Mouse (Mus musculus): ENCODE measurements at regions not wholly inside any gene's neighbourhood (a gene's known extent, or its start where the extent isn't known, plus 50 kb on each side); places are given as distances from the start of the nearest gene placed in this dataset.
A peak's percentile ranks its signal among the peaks of the same experiment; 100 is the strongest.

- no peak for TF ChIP-seq POLR2A (IDR thresholded peaks at IDR 0.05; ENCODE audit: borderline replicate concordance, insufficient read depth, low read length)
- no peak for TF ChIP-seq CTCF (IDR thresholded peaks at IDR 0.05; ENCODE audit: borderline replicate concordance, insufficient read depth, low read depth, low read length)
- 69% methylated on average over 3 of the region's 3 CpGs for WGBS
- no peaks in the 10 kb centered on the region for H3K4me1 ChIP-seq (ENCODE audit: control insufficient read depth, insufficient read depth, low read length)
- no peak overlapping the region for H3K27ac ChIP-seq (ENCODE audit: insufficient read depth, low read length)
- H3K4me3 ChIP-seq (replicated peaks; ENCODE audit: insufficient read depth, low read depth, low read length), result no peak overlapping the region
- H3K27me3 ChIP-seq (ENCODE audit: control insufficient read depth, insufficient read depth, low read length), result no peaks in the 10 kb centered on the region
- no peak for DNase-seq
These were observed 1209.8 kb downstream of the Olfm4 start for GRCm38 (mm10) chr14:81193689-81194088.

GRCm38 (mm10) chr14:81195657-81196353 lies 1211.9 kb downstream of the Olfm4 start:
- Histone ChIP-seq H3K27me3 (ENCODE audit: control insufficient read depth, insufficient read depth, low read length) (no peaks in the 10 kb centered on the region), H3K4me1 (ENCODE audit: control insufficient read depth, insufficient read depth, low read length) (no peaks in the 10 kb centered on the region), H3K4me3 (replicated peaks; ENCODE audit: insufficient read depth, low read depth, low read length) (no peak overlapping the region), H3K27ac (ENCODE audit: insufficient read depth, low read length) (no peak overlapping the region)
- whole genome bisulfite sequencing, result 51% methylated on average over 1 of the region's 1 CpGs
- DNase-seq, result peak in 1 of 2 experiments; percentile 30
- TF ChIP-seq CTCF (IDR thresholded peaks at IDR 0.05; ENCODE audit: borderline replicate concordance, insufficient read depth, low read depth, low read length), result no peak
- no peak for TF ChIP-seq POLR2A (IDR thresholded peaks at IDR 0.05; ENCODE audit: borderline replicate concordance, insufficient read depth, low read length)

All from cerebellum, adult 2 months (tissue).